Mouse (Mus musculus): ENCODE measurements around the gene Dgkg.

Gene Dgkg

GRCm38 (mm10) chr16:22656533-22657444 is at the start of gene Dgkg:
Gene Dgkg (minus strand): TSS chr16:22657221.
- DNase-seq (ENCODE audit: low spot score), result peak; percentile 27

- no peak for DNase-seq (ENCODE audit: low spot score)
Observed at GRCm38 (mm10) chr16:22704946-22705345, 47.9 kb upstream of the Dgkg start.

DNA sequence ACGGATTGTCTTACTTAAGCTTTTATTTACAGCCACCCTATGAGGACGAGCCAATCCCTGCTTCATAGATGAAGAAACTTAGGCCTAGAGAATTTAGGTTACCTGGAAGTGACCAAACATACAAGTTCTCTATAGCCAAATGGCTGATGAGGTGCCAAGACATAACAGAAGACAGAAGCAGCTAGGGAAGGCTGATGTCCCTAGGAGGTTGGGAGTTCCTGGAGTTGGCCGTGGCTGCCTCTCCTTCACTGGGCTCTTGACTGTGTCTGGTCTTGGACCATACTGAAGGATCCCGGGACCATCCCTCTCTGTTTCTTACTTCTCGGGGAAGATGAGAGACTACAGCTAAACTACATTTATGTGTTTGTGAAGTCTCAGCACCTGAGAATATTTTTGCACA is 47.1 kb upstream of the Dgkg start:
- no peak for DNase-seq (ENCODE audit: low spot score)

GRCm38 (mm10) chr16:22698846-22699760 is 42.1 kb upstream of the Dgkg start:
- peak; percentile 11 for DNase-seq (ENCODE audit: low spot score)

GRCm38 (mm10) chr16:22698101-22698500 is 41.1 kb upstream of the Dgkg start:
- DNase-seq (ENCODE audit: low spot score), result no peak

DNA sequence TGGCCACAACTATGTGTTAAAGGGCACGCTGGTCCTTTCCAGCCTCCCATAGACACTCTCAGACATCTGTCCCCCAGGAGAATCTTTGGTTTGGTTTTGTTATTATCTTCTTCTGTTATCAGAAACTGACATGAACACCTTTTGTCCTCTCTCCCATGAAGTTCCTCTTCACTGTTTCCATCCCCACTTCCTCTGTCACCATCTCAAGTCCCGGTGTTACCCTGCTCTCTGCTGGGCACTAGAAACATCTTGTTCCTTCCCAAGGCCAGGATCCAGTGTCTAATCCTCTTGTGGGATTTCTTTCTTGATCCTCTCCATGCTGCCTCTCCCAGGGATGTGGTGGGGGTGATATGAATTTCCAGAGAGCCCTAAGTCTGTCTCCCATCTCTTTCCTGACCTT is 32.6 kb upstream of the Dgkg start:
- no peak for DNase-seq (ENCODE audit: low spot score)

GRCm38 (mm10) chr16:22687711-22688230 is 30.8 kb upstream of the Dgkg start:
- no peak for DNase-seq (ENCODE audit: low spot score)

GRCm38 (mm10) chr16:22683605-22684004 is 26.6 kb upstream of the Dgkg start:
- no peak for DNase-seq (ENCODE audit: low spot score)

DNA sequence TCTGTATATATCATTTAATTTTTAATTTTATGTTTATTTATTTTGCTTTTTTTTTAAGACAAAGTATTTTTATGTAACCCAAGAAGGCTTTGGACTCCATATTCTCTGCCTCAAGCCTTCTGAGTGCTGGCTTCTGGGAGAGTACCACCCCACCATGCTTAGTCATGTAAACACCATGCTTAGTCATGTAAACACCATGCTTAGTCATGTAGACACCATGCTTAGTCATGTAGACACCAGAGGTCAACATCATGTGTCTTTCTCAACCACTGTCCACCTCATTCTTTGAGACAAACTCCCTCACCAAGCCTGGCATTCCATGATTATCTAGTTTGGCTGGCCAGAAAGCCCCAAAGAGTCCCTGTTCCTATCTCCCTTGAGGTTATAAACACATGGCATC is 25.7 kb upstream of the Dgkg start:
- no peak for DNase-seq (ENCODE audit: low spot score)

DNA sequence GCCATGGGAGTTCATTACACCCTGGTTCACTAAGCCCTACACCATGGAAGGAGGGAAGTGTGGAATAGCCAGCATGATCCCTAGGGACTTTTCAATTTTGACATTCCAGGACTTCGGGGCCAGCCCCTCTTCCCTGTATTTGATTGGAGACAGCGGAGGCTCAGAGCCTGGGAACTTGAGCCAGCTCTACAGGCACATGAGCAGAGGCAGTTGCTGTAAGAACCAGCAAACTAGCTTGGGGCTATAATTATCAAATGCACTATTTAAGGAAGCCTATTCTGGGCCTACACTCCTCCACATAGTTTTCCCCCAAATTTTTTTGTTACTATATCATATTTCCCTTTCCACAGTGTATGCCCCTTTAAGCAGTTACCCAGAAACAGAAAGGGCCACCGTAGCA is 22.6 kb upstream of the Dgkg start:
- DNase-seq (ENCODE audit: low spot score), result no peak

GRCm38 (mm10) chr16:22674636-22675035 is 17.6 kb upstream of the Dgkg start:
- no peak for DNase-seq (ENCODE audit: low spot score)

DNA sequence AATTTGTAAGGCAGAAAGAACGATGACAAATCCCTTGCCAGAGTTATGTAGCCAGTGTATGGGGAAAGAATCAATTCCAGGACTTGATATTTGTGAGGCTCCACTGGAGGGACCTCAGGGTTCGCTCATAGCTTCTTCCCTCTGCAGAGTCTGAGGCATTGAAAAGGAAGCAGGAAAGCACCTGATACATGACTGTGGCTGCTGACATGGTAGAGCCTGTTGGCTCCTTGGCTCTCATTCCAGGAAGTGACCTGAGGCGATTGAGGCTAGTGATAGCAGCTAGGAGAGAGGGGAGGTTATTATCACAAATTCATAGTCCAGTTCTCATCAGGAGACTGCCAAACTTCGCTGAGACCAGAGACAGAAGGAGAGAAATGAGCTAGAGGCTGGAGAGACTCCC is 17.1 kb upstream of the Dgkg start:
- no peak for DNase-seq (ENCODE audit: low spot score)

DNA sequence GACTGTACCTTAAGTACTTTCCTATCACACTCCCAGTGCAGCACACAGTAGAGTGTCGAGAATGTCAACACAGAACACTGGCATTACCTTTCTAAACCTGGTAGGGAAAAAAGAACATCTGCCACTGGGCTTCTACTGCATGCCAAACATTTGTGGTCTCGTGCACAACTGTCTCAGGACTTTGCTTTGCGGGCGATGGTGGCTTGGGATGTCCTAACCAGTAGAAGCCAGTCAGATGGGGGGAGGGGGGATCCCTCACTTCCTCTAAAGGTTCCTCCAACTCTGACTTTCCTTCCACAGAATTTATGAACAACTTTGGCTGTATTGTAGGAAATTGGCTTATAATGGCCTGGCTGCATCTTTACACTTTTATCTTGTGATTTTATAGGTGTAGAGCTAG is 7.0 kb upstream of the Dgkg start:
- no peak for DNase-seq (ENCODE audit: low spot score)

- no peak for DNase-seq (ENCODE audit: low spot score)
Observed at GRCm38 (mm10) chr16:22663136-22663535, 6.1 kb upstream of the Dgkg start.

GRCm38 (mm10) chr16:22661076-22661475 is 4.1 kb upstream of the Dgkg start:
- DNase-seq (ENCODE audit: low spot score), result peak; percentile 74

DNA sequence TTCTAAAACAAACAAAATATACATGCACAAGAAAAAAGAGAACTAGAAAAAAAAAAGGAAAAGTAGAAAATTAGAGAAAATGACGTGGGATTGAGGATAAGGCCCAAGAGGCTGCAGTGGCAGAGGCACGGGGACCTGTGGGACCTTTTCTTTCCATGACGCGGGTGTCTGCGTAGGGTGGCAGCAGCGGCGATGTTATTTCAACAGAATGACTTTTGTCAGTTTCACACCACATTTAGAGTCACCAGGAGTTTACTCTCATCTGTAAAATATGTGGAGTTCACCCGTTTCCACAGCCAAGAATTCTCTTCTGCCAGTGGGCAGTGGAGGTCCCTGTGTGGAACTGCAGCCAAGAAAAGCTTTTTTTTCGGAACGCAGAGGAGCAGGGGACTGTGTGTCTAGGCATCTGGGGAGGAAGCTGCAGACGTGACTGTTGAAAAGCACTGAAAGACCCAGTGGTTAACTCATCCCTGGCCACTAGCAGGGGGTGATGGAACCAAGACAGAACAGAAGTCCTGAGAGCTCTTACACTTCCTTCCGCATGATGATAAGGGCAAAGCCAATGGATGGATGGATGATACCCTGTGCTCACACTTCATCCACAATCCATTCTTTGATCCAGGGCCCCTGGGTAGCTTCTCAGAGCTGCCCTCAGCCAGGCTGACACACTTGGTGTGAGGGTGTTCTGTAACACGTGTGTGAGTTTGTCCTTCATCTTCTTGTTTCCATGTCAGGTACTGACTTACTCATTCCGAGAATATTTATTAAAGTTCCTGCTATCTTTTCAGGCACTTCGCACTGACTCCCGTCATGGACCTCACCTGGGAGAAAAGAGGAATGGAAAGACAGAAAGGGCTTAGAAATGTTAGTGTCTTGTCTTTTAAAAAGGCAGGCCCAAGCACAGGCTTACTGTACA is 1.1 kb upstream of the Dgkg start:
- no peak for DNase-seq (ENCODE audit: low spot score)

GRCm38 (mm10) chr16:22655812-22656211 is 1.2 kb downstream of the Dgkg start:
- DNase-seq (ENCODE audit: low spot score), result no peak

DNA sequence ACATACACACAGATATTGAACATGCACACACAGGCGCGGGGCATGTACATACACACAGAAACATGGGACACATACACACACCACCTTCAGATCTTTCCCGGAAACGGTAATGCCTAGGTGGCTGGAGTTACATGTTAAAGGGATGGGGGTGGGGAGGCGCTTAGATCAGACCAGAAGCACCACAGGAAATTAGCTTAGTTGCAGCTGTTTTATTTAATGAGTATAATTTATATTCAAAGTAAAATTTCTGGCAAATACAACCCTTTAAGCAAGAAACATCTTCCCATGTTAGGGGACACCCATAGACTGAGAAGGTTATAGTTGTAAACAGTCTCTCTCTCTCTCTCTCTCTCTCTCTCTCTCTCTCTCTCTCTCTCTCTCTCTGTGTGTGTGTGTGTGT is 1.8 kb downstream of the Dgkg start:
- no peak for DNase-seq (ENCODE audit: low spot score)

GRCm38 (mm10) chr16:22654477-22654835 is 2.6 kb downstream of the Dgkg start:
- no peak for DNase-seq (ENCODE audit: low spot score)

DNA sequence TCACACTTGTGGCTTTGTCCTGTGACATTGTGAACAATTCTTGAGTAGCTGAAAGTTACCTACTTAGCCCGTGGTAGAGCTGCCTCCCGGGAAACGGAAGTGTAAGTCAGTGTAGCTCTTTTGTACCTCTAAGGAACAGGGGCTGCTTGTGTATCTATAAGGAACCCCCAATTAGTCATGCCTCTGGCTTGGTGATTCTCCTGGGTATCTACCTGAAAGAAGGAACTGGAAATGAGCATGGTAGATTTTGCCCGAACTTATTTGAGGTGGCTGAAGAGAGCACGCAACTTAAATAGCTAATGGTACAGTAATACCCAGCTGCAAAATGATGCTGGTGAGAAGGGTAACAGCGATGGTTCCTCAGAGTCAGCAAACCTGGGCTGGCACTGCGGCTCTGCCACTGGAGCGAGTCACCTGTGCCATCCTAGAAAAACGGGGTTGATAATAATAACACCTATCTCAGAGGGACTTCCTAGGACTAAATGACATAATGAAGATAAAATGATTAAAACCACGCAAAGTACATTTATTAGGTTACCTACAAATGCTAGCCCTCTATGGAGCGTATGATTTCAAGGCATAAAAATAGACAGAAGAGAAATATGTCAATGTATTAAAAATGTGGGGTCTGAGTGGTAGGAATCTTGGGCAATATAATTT is 3.1 kb downstream of the Dgkg start:
- DNase-seq (ENCODE audit: low spot score), result no peak

DNA sequence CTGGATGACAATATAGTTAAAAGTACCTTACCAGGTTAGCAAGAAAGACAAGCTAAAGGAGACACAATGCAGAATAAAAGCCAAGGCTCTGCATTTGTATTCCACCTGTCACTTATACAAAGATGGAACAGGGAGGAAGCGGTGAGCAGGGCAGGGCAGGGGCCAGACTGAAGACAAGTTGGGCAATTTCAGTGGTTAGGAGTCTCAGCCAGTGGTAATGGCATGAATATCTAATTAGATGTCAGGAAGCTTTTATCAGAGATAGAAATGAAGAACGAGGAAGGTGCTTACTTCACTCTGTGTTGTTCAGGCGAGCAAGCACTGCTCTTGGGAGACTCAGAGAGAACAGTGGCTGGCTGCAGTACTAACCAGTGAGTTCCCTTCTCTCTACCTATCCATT is 5.8 kb downstream of the Dgkg start:
- no peak for DNase-seq (ENCODE audit: low spot score)
